Mouse (Mus musculus): ENCODE measurements around the gene Dbf4.

DNA sequence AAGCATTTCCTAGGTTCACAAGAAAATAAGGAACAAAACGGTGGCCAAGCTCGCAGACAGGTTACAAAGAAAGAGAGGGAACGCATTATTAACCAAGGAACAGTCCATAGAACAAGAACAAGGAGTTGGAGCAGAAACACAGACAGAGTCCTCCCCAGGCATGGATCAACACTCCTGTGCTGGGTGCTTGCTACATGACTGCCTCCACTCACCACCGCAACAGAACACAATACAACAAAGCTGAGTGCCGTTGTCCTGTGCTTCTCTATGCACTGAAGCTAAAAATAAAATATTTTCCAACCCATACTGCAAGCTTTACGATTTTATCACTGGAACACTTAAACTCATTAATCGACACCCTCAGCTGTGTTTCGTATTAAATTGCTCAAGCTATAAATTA is 64.8 kb downstream of the Dbf4 start:
- TF ChIP-seq CTCF (IDR thresholded peaks at IDR 0.05; ENCODE audit: extremely low read depth, insufficient read depth, low read length) (no peak), POLR2A (IDR thresholded peaks at IDR 0.05; ENCODE audit: extremely low read depth, insufficient read depth, low read length) (no peak)

All from cortical plate, adult 2 months (tissue).